Mouse (Mus musculus) gastrocnemius, postnatal 4 days (tissue): ENCODE measurements at regions not wholly inside any gene's neighbourhood (a gene's known extent, or its start where the extent isn't known, plus 50 kb on each side); places are given as distances from the start of the nearest gene placed in this dataset.
"Not testable (repeated sequence)": the region's sequence is repeated elsewhere in the genome, so short reads cannot be mapped to it uniquely, and the experiment has no call there.

Source experiments
- DNase-seq, 2 experiments: peaks; one replicate each; pipeline ENCODE4 v3.0.0; 2021 to 2022; ENCODE audit warnings: low spot score in 2 of 2, mixed read lengths in 2 of 2

- DNase-seq, result no peak
These were observed 258.9 kb downstream of the Pou4f1 start for GRCm38 (mm10) chr14:104208855-104209254.

GRCm38 (mm10) chr14:104208040-104208816 lies 259.6 kb downstream of the Pou4f1 start:
- DNase-seq, result no peak

GRCm38 (mm10) chr14:104206602-104207001 lies 261.2 kb downstream of the Pou4f1 start:
- no peak for DNase-seq

- DNase-seq, result no peak
These were observed 264.4 kb downstream of the Pou4f1 start for GRCm38 (mm10) chr14:104203239-104203986.

- DNase-seq, result no peak
These were observed 274.6 kb downstream of the Pou4f1 start for GRCm38 (mm10) chr14:104193198-104193597.

GRCm38 (mm10) chr14:104175122-104175521 lies 292.7 kb downstream of the Pou4f1 start:
- DNase-seq, result no peak

- no peak for DNase-seq
These were observed 302.6 kb upstream of the Ednrb start for GRCm38 (mm10) chr14:104146841-104147240.

- DNase-seq, result no peak
These were observed 301.2 kb upstream of the Ednrb start for GRCm38 (mm10) chr14:104145395-104145794.

- DNase-seq, result no peak
These were observed 271.1 kb upstream of the Ednrb start for GRCm38 (mm10) chr14:104114986-104115951.

- no peak for DNase-seq
These were observed 270.0 kb upstream of the Ednrb start for GRCm38 (mm10) chr14:104114182-104114581.

GRCm38 (mm10) chr14:104113448-104113847 lies 269.2 kb upstream of the Ednrb start:
- no peak for DNase-seq

- no peak for DNase-seq
These were observed 242.2 kb upstream of the Ednrb start for GRCm38 (mm10) chr14:104086381-104086780.

- not testable (repeated sequence) for DNase-seq
These were observed 220.0 kb upstream of the Ednrb start for GRCm38 (mm10) chr14:104064199-104064598.

GRCm38 (mm10) chr14:104053697-104054096 lies 209.5 kb upstream of the Ednrb start:
- no peak for DNase-seq

GRCm38 (mm10) chr14:104038628-104039325 lies 194.6 kb upstream of the Ednrb start:
- peak in 1 of 2 experiments; percentile 30 for DNase-seq

- DNase-seq, result no peak
These were observed 189.4 kb upstream of the Ednrb start for GRCm38 (mm10) chr14:104033606-104034005.

- DNase-seq, result no peak
These were observed 186.7 kb upstream of the Ednrb start for GRCm38 (mm10) chr14:104030784-104031470.

GRCm38 (mm10) chr14:104029668-104030530 lies 185.7 kb upstream of the Ednrb start:
- DNase-seq, result no peak

- no peak for DNase-seq
These were observed 183.7 kb upstream of the Ednrb start for GRCm38 (mm10) chr14:104027900-104028285.
